Mouse (Mus musculus) limb, embryonic 12.5 days (tissue): ENCODE data around the gene Neu2. TPM values are rescaled to one million over a fixed set of nuclear protein-coding genes. Genes with fewer than 3 reads are reported as not detected.

Source experiments
- ATAC-seq: fragments of 200-750 bp; cut with Nextera tagmentation; 2 replicates; pipeline ENCODE4 v1.8.0; 2017; ENCODE audit warnings: low read depth, moderate TSS enrichment; ENCODE audit not compliant: insufficient number of reproducible peaks, insufficient read depth, low FRiP score, low TSS enrichment
- H3K27ac ChIP-seq: fragments of 300-500 bp; sonication (generic); 2 replicates; pipeline ENCODE4 v1.5.1; 2016; ENCODE audit warnings: mild to moderate bottlenecking, moderate library complexity
- H3K27me3 ChIP-seq: fragments of 300-500 bp; sonication (generic); 2 replicates; pipeline ENCODE4 v1.6.1; 2016; ENCODE audit warnings: mild to moderate bottlenecking, moderate library complexity
- H3K36me3 ChIP-seq: fragments of 300-500 bp; sonication (generic); 2 replicates; pipeline ENCODE4 v1.6.1; 2016; ENCODE audit warnings: mild to moderate bottlenecking, moderate library complexity
- H3K4me1 ChIP-seq: fragments of 300-500 bp; sonication (generic); replicated peaks from 2 replicates; pipeline ENCODE4 v1.6.1; 2016
- H3K4me2 ChIP-seq: fragments of 300-500 bp; sonication (generic); 2 replicates; pipeline ENCODE4 v1.6.1; 2016; ENCODE audit warnings: mild to moderate bottlenecking, moderate library complexity
- H3K4me3 ChIP-seq: fragments of 300-500 bp; sonication (generic); replicated peaks from 2 replicates; pipeline ENCODE4 v1.5.1; 2016; ENCODE audit warnings: mild to moderate bottlenecking
- H3K9ac ChIP-seq: fragments of 300-500 bp; sonication (generic); replicated peaks from 2 replicates; pipeline ENCODE4 v1.6.1; 2016; ENCODE audit warnings: mild to moderate bottlenecking, moderate library complexity
- H3K9me3 ChIP-seq: fragments of 300-500 bp; sonication (generic); 2 replicates; pipeline ENCODE4 v1.6.1; 2016; ENCODE audit warnings: mild to moderate bottlenecking, moderate library complexity
- WGBS: fragments of 180-500 bp; shearing (Covaris S2); methylation state at CpG from one replicate; pipeline ENCODE4 v1.1.7; 2016; 5-methylcytosine and 5-hydroxymethylcytosine counted together
- polyA plus RNA-seq: library from polyadenylated mRNA; unstranded; fragments of >200 nt; fragmentation: Nextera tagmentation; extraction: Ambion mirVana; gene quantifications from 2 replicates; pipeline ENCODE4 v1.2.1, GENCODE M21; 2016

The Neu2 gene
- polyA plus RNA-seq, 1 experiment from 2014 or later = 0.18 TPM

- ATAC-seq = no peak
- Histone ChIP-seq H3K9me3 (no peaks in the 10 kb centered on the region), H3K27me3 (no peaks in the 10 kb centered on the region; the same call in 1 of the 2 replicates), H3K4me2 (no peak overlapping the region), H3K9ac (no peak overlapping the region), H3K4me1 (no peaks in the 10 kb centered on the region), H3K36me3 (no peaks in the 10 kb centered on the region), H3K4me3 (no peak overlapping the region), H3K27ac (no peak overlapping the region)
- WGBS = 6% methylated on average over 3 of the region's 3 CpGs
Measured at GRCm38 (mm10) chr1:87580824-87581223, 71.1 kb downstream of the Neu2 start.

- H3K4me1 ChIP-seq = no peaks in the 10 kb centered on the region
- H3K27me3 ChIP-seq = no peaks in the 10 kb centered on the region
- ATAC-seq = no peak
- H3K36me3 ChIP-seq = no peaks in the 10 kb centered on the region
- no peak overlapping the region for H3K4me3 ChIP-seq
- H3K9me3 ChIP-seq = no peaks in the 10 kb centered on the region
- no peak overlapping the region for H3K27ac ChIP-seq
- H3K4me2 ChIP-seq = no peak overlapping the region
- 88% methylated on average over 7 of the region's 7 CpGs for WGBS
- H3K9ac ChIP-seq = no peak overlapping the region
Measured at GRCm38 (mm10) chr1:87589162-87589561, 79.5 kb downstream of the Neu2 start.

GRCm38 (mm10) chr1:87589980-87590379 is 80.3 kb downstream of the Neu2 start:
- no peak overlapping the region for H3K9ac ChIP-seq
- H3K4me1 ChIP-seq = no peaks in the 10 kb centered on the region
- no peak for ATAC-seq
- no peaks in the 10 kb centered on the region for H3K9me3 ChIP-seq
- H3K36me3 ChIP-seq = no peaks in the 10 kb centered on the region
- no peak overlapping the region for H3K27ac ChIP-seq
- H3K4me3 ChIP-seq = no peak overlapping the region
- H3K27me3 ChIP-seq = no peaks in the 10 kb centered on the region
- H3K4me2 ChIP-seq = no peak overlapping the region
- WGBS = 89% methylated on average over 8 of the region's 8 CpGs

- Histone ChIP-seq H3K4me2 (no peak overlapping the region), H3K9ac (no peak overlapping the region), H3K27ac (no peak overlapping the region), H3K4me1 (no peaks in the 10 kb centered on the region), H3K4me3 (no peak overlapping the region), H3K9me3 (no peaks in the 10 kb centered on the region), H3K36me3 (no peaks in the 10 kb centered on the region), H3K27me3 (no peaks in the 10 kb centered on the region)
- 79% methylated on average over 3 of the region's 3 CpGs for WGBS
- ATAC-seq = no peak
Measured at GRCm38 (mm10) chr1:87594261-87594660, 84.6 kb downstream of the Neu2 start.

GRCm38 (mm10) chr1:87594671-87595070 is 85.0 kb downstream of the Neu2 start:
- Histone ChIP-seq H3K9me3 (no peaks in the 10 kb centered on the region), H3K4me2 (no peak overlapping the region), H3K36me3 (no peaks in the 10 kb centered on the region), H3K9ac (no peak overlapping the region), H3K27me3 (no peaks in the 10 kb centered on the region), H3K4me1 (no peaks in the 10 kb centered on the region), H3K4me3 (no peak overlapping the region), H3K27ac (no peak overlapping the region)
- WGBS = 92% methylated on average over 10 of the region's 10 CpGs
- no peak for ATAC-seq

- H3K4me2 ChIP-seq = no peak overlapping the region
- ATAC-seq = no peak
- H3K4me3 ChIP-seq = no peak overlapping the region
- no peak overlapping the region for H3K9ac ChIP-seq
- no peaks in the 10 kb centered on the region for H3K4me1 ChIP-seq
- H3K9me3 ChIP-seq = no peaks in the 10 kb centered on the region
- WGBS = 79% methylated on average over 7 of the region's 7 CpGs
- H3K27me3 ChIP-seq = no peaks in the 10 kb centered on the region
- H3K27ac ChIP-seq = no peak overlapping the region
- H3K36me3 ChIP-seq = no peaks in the 10 kb centered on the region
Measured at GRCm38 (mm10) chr1:87600533-87600932, 90.8 kb downstream of the Neu2 start.

GRCm38 (mm10) chr1:87601801-87602200 is 92.1 kb downstream of the Neu2 start:
- no peak overlapping the region for H3K4me3 ChIP-seq
- ATAC-seq = no peak

GRCm38 (mm10) chr1:87603389-87603788 is 93.7 kb downstream of the Neu2 start:
- Histone ChIP-seq H3K4me2 (no peak overlapping the region), H3K4me3 (no peak overlapping the region), H3K27ac (no peak overlapping the region), H3K9me3 (no peaks in the 10 kb centered on the region), H3K4me1 (no peaks in the 10 kb centered on the region), H3K9ac (no peak overlapping the region), H3K36me3 (no peaks in the 10 kb centered on the region), H3K27me3 (no peaks in the 10 kb centered on the region)
- WGBS = 81% methylated on average over 5 of the region's 5 CpGs
- no peak for ATAC-seq

More at GRCm38 (mm10) chr1:87601801-87602200, 92.1 kb downstream of the Neu2 start:
- H3K9me3 ChIP-seq = no peaks in the 10 kb centered on the region
- no peaks in the 10 kb centered on the region for H3K27me3 ChIP-seq
- no peak overlapping the region for H3K9ac ChIP-seq
- 76% methylated on average over 2 of the region's 2 CpGs for WGBS
- H3K36me3 ChIP-seq = no peaks in the 10 kb centered on the region
- H3K4me2 ChIP-seq = no peak overlapping the region
- no peaks in the 10 kb centered on the region for H3K4me1 ChIP-seq
- no peak overlapping the region for H3K27ac ChIP-seq

- Histone ChIP-seq H3K9ac (no peak overlapping the region), H3K4me3 (no peak overlapping the region), H3K4me2 (no peak overlapping the region), H3K27ac (no peak overlapping the region), H3K9me3 (no peaks in the 10 kb centered on the region), H3K36me3 (no peaks in the 10 kb centered on the region), H3K4me1 (no peaks in the 10 kb centered on the region), H3K27me3 (no peaks in the 10 kb centered on the region)
- 79% methylated on average over 2 of the region's 2 CpGs for WGBS
- no peak for ATAC-seq
Measured at GRCm38 (mm10) chr1:87605296-87605695, 95.6 kb downstream of the Neu2 start.

GRCm38 (mm10) chr1:87607385-87608091 is 97.8 kb downstream of the Neu2 start:
- ATAC-seq = no peak
- 80% methylated on average over 21 of the region's 21 CpGs for WGBS
- H3K9me3 ChIP-seq = no peaks in the 10 kb centered on the region
- no peak overlapping the region for H3K4me2 ChIP-seq
- no peaks in the 10 kb centered on the region for H3K36me3 ChIP-seq
- H3K27me3 ChIP-seq = no peaks in the 10 kb centered on the region
- no peaks in the 10 kb centered on the region for H3K4me1 ChIP-seq
- no peak overlapping the region for H3K9ac ChIP-seq
- H3K27ac ChIP-seq = no peak overlapping the region
- H3K4me3 ChIP-seq = no peak overlapping the region

GRCm38 (mm10) chr1:87608416-87609046 is 98.8 kb downstream of the Neu2 start:
- H3K4me3 ChIP-seq = no peak overlapping the region
- H3K4me2 ChIP-seq = no peak overlapping the region
- H3K36me3 ChIP-seq = no peaks in the 10 kb centered on the region
- no peak overlapping the region for H3K9ac ChIP-seq
- H3K4me1 ChIP-seq = no peaks in the 10 kb centered on the region
- no peak overlapping the region for H3K27ac ChIP-seq
- no peaks in the 10 kb centered on the region for H3K9me3 ChIP-seq
- 41% methylated on average over 7 of the region's 7 CpGs for WGBS
- no peaks in the 10 kb centered on the region for H3K27me3 ChIP-seq
- ATAC-seq = no peak
